Mouse (Mus musculus): ENCODE measurements around the gene Rho.
A peak's percentile ranks its signal among the peaks of the same experiment; 100 is the strongest.

Gene Rho

DNA sequence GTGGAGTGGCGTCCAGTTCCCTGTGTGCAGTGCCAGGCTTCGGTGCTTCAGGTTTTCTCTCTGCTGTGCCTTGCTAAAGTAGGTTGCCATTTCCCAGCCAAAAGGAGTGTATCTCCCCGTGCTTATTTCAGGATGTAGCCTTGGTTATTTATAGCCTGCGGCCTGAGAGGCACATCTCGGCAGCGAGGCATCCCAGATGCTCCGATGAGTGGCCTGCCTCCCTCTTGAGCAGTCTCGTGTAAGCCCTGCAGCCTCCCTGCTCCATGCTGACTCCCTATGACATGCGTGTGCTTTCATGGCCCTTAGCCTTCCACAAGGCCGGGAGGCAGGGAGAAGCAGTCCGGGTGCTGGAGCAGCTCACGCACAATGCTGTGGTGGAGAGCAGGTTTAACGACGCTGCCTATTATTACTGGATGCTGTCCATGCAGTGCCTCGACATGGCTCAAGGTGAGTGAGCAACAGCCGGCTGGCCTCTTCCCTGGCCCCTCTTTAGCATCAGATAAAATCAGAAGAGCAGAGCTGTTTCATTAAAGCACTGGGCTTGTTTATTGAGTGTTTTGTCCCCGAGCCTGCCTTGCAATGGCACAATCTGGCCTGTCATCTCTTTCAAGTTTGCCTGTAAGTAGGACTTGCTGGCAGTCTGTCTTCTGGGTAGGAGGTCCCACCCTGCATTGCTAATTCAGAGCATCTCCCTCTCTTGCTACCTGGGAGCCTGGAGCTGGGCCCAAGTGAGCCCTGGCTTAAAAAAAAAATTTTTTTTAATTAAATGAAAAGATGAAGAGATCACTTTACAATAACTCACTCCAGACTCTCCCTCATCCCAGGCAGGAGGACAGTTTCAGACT, 15.7 kb upstream of the Rho start:
- no peak for DNase-seq (ENCODE audit: low read depth, low spot score)

DNA sequence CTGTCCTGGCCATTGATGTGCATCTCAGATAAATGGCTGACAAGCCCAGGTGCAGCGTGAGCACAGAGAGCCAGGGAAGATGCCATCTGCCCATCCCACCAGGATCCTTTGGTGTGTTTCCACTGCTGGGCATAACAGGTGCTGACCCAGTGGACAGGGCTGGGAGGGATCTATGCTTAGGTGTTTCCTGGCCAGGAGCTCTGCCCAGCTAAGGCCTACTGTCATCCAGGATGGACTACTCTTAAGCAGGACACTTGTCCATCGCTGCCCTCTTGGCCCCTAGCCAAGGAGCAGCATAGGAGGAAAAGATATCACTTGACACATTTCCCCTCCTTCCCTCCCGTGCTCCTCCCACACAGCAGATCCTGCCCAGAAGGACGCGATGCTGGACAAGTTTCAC, 14.9 kb upstream of the Rho start:
- no peak for DNase-seq (ENCODE audit: low read depth, low spot score)

DNA sequence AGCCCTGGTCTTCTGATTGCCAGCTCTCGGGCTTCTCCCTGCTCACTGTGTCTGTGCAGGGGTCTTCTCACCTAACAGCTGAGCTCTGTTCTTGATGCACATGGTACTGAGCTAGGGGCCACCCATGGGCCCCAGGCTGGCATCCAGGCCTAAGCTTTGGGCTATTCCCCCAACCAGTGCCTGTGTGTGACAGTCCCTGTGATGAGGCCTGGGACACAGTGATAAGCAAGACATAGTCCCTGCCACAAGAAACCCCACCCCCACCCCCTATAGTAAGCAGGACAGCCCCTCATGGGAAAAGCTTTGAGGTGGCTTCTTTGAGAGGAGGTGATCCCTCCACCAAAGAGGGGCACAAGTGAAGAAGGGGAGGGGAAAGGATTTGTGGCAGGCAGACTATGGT, 12.9 kb upstream of the Rho start:
- no peak for DNase-seq (ENCODE audit: low read depth, low spot score)

DNA sequence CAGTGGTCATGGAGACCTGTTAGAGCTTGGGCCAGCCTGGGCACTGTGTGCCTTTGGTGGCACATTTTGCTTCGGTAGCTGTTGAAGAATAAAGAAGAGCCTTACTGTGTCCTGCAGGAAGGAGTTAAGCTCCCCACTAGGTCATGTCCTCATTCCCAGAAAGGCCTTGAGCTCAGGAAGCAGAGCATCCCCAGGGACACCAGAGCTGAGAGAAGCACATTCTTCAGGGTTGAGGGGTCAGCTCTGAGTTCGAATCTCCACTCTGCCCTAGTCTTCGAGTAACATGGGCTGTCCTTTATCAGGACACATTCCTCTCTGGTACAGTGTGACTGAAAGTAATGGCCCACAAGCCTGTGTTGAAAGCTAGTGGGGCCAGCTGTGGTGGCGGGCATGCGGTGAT, 11.7 kb upstream of the Rho start:
- no peak for DNase-seq (ENCODE audit: low read depth, low spot score)

DNA sequence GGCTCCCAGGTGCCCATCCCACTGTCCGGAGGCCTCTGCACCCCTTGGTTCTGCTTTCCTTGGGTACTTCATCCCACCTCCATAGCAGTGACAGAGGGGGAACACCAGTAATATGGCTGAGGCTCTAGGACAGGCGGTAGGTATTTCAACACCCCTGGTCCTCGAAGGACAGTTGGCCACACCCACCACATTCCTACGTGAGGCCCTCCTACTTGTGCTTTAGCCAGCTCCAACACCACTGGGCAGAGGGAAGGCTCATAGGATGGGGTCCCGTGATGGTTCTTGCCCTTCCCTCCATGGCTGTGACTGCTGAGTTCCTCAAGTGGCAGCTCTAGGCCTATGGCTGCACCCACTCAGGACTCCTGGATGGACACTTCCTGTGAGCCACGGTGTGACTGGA, 6.7 kb upstream of the Rho start:
- DNase-seq (ENCODE audit: low read depth, low spot score) = no peak

DNA sequence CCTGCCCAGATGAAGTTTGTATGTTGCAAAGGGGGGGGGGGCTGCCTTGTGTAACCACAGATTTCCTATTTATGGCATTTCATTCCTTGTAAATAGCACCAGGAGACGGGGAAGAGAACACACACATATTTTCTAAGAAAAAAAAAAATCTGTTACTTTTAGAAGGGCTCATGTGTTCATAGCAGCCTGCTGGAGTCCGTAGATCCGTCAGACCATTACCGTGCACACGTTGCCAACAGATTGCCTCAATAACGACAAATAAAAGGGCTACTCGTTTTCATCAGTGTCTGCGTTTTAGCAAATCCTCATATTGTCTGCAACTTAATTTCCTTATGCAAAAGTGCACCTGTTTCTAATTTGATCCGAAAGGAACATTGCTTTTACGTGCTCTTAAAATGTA, 5.1 kb upstream of the Rho start:
- DNase-seq (ENCODE audit: low read depth, low spot score) = no peak

DNA sequence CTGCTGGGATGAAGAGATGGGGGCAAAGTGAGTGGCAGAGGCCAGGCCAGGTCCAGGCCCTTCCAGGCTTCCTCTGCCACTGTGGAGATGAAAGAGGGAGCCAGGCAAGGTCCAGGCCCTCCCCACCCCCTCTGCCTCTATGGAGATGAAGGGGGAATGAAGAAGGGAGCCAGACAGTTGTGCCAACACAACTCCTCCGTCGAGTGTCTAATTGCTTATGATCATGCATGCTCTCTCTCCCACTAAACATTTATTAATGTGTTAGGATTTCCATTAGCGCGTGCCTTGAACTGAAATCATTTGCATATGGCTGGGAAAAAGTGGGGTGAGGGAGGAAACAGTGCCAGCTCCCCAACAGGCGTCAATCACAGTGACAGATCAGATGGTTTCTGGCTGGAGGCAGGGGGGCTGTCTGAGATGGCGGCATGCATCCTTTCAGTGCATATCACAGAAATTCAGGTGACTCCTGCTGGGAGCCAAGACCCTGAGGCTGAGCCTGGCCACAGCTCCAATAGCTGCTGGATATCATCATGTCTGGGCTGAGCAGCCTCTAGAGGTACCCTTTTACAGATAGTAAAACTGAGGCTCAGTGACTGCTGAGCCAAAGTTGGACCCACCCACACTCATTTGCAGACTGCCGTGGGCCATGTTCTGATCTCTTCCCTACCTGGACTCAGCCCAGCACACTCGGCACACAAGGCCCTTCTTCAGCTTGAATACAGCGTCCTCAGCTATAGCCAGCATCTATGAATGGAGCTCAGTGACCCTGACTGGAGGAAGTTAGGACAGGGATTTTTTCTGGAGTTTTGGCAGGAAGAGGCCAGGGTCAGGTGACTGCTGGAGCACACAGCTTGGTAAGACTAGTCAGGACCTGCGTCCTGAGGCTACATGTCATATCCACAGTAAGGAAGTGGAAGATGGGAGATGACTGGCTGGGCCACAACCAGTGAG, 4.0 kb upstream of the Rho start:
- DNase-seq (ENCODE audit: low read depth, low spot score) = no peak

DNA sequence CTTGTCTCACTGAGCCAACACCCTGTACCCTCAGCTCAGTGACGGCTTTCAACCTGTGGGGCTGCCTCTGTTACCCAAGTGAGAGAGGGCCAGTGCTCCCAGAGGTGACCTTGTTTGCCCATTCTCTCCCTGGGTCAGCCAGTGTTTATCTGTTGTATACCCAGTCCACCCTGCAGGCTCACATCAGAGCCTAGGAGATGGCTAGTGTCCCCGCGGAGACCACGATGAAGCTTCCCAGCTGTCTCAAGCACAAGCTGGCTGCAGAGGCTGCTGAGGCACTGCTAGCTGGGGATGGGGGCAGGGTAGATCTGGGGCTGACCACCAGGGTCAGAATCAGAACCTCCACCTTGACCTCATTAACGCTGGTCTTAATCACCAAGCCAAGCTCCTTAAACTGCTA, 1.5 kb upstream of the Rho start:
- DNase-seq (ENCODE audit: low read depth, low spot score) = peak; percentile 79

DNA sequence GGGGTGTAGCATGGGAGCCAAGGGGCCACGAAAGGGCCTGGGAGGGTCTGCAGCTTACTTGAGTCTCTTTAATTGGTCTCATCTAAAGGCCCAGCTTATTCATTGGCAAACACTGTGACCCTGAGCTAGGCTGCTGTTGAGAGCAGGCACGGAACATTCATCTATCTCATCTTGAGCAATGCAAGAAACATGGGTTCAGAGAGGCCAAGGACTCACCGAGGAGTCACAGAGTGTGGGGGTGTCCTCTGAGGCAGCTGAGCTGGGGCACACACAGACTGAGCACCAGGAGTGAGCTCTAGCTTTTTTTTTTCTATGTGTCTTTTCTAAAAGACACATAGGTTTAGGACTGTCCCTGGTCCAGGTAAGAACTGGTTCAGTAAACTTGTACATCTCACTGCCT, 843 bp downstream of the Rho start:
- no peak for DNase-seq (ENCODE audit: low read depth, low spot score)

DNA sequence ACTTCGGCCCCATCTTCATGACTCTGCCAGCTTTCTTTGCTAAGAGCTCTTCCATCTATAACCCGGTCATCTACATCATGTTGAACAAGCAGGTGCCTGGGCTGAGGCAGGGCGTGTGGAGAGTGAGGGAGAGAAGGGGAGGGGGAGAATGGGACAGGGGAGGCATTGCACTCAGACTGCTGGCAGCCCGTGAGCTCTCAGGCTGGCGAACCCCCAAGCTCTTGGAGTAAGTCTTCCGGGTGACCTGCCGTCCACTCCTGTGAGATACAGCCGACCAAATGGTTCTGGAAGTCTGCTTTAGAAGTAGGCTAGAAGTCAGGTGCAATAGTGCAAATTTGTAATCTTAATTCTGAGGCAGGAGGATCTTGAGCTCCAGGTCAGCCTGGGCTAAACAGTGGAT, 4.0 kb downstream of the Rho start:
- no peak for DNase-seq (ENCODE audit: low read depth, low spot score)

DNA sequence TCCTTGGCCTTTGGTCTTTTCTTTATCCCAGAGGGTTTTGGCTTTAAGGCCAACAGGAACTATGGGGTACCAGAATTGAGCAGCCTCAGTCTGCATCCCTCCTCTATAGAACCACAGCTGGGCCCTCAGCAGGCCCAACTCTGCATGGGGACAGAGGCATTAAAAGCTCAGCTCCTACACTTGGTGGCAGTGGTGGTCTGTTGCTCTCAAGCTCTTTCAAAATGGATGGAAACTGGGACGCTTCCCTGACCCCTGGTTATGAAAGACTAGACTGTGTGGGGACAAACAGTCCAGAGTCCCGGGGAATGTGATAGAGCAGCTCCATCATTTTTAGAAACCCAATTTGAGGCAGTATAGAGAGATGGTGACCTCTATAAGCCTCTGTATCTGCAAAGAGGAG, 6.5 kb downstream of the Rho start:
- DNase-seq (ENCODE audit: low read depth, low spot score) = no peak

DNA sequence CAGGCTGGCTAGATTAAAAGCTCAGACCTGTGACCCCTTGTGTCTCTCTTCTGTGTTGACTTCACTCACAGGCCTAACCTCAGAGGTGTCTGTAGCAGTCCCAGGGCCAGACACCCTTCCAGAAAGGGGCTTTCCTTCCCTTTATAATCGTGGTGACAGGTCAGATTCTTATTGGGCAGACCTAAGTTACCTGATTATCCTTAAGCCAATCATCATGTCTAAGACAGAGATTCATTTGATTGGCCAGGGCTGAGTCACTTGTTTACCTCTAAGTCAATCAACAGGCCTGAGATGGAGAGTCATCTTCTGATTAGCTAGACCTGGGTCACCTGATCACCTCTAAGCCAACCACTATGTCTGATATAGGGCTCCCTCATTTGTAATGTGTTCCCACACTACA, 7.2 kb downstream of the Rho start:
- peak; percentile 96 for DNase-seq (ENCODE audit: low read depth, low spot score)

DNA sequence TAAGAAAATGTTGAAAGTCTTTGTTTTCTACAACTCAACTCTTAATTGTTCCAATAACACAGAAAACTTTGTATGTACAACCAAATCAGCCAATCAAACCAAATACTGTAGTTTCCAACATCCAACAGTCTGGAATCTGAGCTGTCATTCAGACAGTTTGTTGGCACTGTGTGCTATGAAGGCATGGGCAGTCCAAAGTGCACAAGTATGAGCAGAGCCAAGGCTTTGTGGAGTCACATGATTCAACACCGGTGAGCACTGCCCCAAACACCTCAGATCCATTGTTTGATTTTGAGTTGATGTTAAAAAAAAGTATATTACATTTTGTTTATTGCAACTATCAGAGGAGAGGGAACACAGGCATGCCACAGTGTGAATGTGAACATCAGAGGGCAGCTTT, 9.1 kb downstream of the Rho start:
- no peak for DNase-seq (ENCODE audit: low read depth, low spot score)

DNA sequence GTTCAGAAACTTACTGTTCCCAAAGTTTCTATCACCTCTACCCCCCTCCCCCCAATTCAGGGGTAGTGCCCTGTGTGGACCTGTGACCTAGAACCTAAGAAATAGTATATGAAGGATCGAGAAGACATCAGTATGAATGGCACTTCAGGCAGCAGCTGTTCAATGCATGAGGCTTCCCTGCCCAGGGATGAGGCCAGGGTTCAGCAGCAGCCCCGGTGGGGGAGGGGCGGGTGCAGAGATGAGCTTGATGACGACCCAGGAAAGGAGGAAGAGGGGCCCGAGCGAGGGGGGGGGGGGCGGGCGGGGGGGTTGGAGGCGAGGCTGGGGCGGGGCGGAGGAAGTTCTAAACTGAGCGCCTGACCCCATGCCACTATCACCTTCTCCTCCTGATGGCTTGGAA, 9.6 kb downstream of the Rho start:
- DNase-seq (ENCODE audit: low read depth, low spot score) = no peak

DNA sequence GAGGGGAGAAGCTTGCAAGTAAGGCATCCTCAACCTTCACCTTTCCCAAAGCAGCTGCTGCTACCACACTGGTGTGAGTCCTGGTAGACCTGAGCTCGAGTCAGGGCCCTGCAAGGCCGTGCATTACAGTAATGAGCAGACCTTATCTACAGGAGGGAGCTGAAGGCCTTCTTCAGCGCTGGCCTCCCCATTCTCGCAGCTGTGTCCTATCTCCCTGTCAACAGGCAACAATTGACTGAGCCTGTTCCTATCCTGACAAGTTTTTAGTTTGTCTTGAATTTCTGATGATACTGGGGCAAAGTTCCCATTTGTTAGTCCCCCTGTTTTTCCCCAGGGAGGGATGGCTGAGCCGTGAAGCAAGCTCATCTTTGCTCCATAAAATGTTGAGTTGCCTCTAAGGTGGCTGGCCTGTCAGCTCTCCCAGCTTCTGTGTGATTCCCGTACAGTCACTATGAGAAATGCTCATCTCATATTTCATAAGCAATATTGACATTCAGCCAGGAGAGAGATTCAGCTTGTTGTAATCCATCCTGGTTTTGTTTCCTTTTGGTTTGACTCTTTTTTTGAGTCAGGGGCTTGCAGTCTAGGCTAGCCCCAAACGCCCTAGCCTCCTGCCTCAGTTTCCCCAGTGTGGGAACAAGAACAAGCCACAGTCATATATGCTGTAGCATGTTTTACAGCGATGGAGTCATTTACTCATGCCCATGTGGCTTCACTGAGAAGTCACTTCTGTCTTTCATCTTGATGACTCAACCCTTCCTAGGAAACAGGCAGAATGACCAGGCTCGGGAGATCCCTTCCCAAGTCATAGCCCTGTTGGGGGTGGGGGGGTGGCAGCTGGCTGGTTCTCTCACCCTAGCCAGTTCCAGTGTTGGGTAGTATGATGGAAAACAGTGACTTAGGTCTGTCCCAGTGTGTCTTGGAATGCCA, 12.2 kb downstream of the Rho start:
- no peak for DNase-seq (ENCODE audit: low read depth, low spot score)

DNA sequence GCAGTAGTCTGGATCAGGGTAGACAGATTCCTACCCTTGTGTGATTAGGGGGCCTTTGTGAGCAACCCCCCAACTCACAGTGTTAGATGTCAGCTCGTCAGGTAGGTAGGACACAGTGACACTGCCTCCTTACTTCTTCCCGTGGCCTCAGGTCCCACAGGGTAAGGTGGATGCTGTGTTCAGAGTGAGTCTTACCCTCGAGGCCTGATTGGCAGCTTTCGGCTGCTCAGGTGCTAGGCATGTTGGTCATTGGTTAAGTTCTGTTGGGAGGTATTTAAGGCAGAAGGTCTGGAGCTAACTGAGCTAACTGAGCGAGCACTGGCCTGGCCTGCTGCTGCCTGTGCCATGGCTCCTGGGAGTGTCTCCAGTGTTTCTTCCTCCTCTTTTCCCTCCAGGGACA, 13.1 kb downstream of the Rho start, which contains the start of gene H1foo:
TSS of gene H1foo (plus strand) at position 301 of the 400 bp plus-strand sequence.
- no peak for DNase-seq (ENCODE audit: low read depth, low spot score)

DNA sequence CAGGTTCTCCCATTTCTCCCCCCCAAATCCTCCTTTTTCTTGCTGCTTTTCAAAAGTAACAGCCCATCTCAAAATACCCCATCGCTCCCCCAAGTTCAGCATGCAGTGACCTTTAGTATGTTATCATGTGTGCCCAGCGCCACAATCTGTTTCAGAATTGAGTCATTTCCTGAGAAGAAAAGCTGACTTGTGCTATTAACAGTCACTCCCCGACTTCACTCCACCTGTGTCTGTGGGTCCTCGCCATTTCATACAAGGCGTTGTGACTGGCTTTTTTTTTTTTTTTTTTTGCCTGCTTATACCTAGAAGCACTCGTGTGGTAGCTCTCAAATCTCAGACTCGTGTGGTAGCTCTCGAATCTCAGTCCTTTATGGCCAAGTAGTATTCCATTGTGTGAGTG, 14.1 kb downstream of the Rho start:
- no peak for DNase-seq (ENCODE audit: low read depth, low spot score)

DNA sequence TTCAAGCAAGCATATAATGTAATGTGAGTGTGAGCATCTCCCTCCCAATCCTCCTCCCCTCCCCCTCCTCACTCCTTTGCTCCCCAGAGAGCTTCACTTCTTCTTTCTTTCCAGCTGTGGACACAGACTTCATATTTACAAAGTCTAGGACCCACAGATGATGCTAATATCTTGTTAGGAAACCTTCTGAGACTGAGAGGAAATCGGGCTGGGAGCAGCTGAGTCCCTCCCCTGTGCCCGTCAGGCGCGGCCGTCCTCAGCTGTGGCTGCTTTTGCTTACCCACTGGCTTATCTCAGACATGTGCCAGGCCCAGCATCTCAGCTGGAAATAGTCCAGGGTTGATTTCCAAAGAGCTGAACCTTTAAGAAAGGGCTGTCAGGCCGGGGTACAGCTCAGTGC, 14.8 kb downstream of the Rho start:
- no peak for DNase-seq (ENCODE audit: low read depth, low spot score)

DNA sequence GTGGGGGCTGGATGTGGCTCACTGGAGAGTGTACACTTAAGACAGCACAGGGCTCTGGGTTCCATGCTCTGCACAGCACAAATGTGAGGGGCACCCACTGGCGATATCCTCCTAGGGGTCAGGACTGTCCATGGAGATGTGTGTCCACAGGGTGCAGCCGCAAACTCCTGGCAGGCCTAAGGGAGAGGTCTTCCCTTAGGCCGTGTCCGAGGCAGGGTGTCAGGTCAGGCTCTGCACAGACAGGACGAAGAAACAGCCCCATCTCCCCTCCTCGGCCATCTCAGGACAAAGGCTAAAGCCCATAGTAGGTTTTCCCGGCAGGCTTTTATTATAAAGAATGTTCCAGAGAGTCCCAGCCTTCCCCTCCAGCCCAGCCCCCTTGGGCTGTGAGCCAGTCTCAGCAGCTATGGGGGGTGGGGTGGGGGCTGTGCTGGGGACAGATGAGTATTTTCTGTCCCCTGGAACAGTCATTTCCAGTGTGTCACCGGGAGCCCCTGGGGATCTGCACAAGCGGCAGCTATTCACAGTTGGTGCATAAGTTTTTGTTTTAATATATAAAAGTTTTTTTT, 23.0 kb downstream of the Rho start:
- no peak for DNase-seq (ENCODE audit: low read depth, low spot score)

DNA sequence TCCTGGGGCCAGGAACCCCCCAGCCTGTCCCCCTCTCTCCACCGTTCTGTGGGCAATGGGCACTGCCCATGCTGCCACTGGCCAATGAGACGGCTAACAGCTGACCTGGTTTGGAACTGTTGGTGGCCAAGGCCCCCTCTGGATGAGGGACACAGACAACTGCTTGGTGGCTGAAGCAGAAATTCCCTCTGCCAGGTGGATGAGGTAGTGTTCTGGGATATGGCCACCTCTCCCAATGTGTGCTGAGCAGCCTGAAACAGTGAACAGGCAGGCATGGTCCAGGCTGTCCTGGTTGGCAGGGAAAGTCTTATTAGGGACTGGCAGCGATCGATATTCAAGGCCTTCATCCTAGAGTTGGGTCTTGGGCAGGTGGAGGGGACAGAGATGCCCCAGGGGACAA, 23.6 kb downstream of the Rho start:
- DNase-seq (ENCODE audit: low read depth, low spot score) = no peak

DNA sequence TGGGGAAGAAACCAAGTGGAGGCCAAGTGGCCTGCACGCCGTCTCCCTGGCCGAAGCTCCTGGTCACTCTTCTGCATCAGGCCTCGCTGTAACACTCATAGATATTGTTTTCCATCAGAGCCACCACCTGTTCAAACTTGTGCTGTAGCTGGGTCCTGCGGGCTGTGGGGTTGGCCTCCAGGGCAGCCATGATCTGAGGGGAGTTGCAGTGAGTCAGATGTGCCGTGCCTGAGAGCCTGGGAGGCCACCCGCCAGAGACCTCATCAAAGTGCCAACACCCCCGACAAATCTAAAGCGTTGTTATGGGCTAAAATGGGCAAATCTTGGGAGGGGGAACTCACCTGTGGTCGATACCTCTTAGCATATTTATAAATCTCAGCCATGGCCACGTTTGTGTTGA, 24.1 kb downstream of the Rho start:
- DNase-seq (ENCODE audit: low read depth, low spot score) = no peak

Data from retina, adult 2 months (tissue).